Mouse (Mus musculus) intestine, embryonic 14.5 days (tissue): Measurements from ENCODE around the gene Lamb3. TPM values are rescaled to one million over a fixed set of nuclear protein-coding genes. Genes with fewer than 3 reads are reported as not detected.

ENCODE experiments used
- ATAC-seq: fragments of 200-750 bp; cut with Nextera tagmentation; replicated peaks from 2 replicates; pipeline ENCODE4 v1.8.0; 2017; ENCODE audit warnings: low read depth, moderate number of reproducible peaks, moderate TSS enrichment, moderate library complexity; ENCODE audit not compliant: low FRiP score, low TSS enrichment
- DNase-seq: peaks from one replicate; pipeline ENCODE4 v3.0.0-alpha.2; 2018; ENCODE audit warnings: low spot score
- H3K27ac ChIP-seq: fragments of 300-500 bp; sonication (generic); 2 replicates; pipeline ENCODE4 v1.5.1; 2014; ENCODE audit warnings: low read depth, mild to moderate bottlenecking, control low read depth
- H3K27me3 ChIP-seq: fragments of 300-500 bp; sonication (generic); replicated peaks from 2 replicates; pipeline ENCODE4 v1.6.1; 2014; ENCODE audit warnings: low read length, control low read depth; ENCODE audit not compliant: control insufficient read depth, insufficient read depth
- H3K36me3 ChIP-seq: fragments of 300-500 bp; sonication (generic); 2 replicates; pipeline ENCODE4 v1.6.1; 2014; ENCODE audit warnings: low read length, control low read depth; ENCODE audit not compliant: control insufficient read depth, insufficient read depth
- H3K4me1 ChIP-seq: fragments of 300-500 bp; sonication (generic); replicated peaks from 2 replicates; pipeline ENCODE4 v1.6.1; 2014; ENCODE audit warnings: low read length, control low read depth, mixed read lengths; ENCODE audit not compliant: control insufficient read depth, insufficient read depth
- H3K4me2 ChIP-seq: fragments of 300-500 bp; sonication (generic); 2 replicates; pipeline ENCODE4 v1.6.1; 2014; ENCODE audit warnings: low read length
- H3K4me3 ChIP-seq: fragments of 300-500 bp; sonication (generic); 2 replicates; pipeline ENCODE4 v1.5.1; 2014; ENCODE audit warnings: low read depth, low read length, control low read depth, mixed read lengths
- H3K9ac ChIP-seq: fragments of 300-500 bp; sonication (generic); 2 replicates; pipeline ENCODE4 v1.6.1; 2014; ENCODE audit warnings: mild to moderate bottlenecking, low read length
- H3K9me3 ChIP-seq: fragments of 300-500 bp; sonication (generic); 2 replicates; pipeline ENCODE4 v1.6.1; 2016; ENCODE audit warnings: low read length, control low read depth; ENCODE audit not compliant: control insufficient read depth
- WGBS: fragments of 180-500 bp; shearing (Covaris S2); extraction: QIAGEN DNeasy Blood & Tissue Kit; methylation state at CpG from one replicate; pipeline ENCODE4 v1.1.7; 2014; 5-methylcytosine and 5-hydroxymethylcytosine counted together
- polyA plus RNA-seq: library from polyadenylated mRNA; unstranded; fragments of >200 nt; fragmentation: Nextera tagmentation; extraction: Ambion mirVana; gene quantifications from 2 replicates; pipeline ENCODE4 v1.2.1, GENCODE M21; 2014

The Lamb3 gene
- polyA plus RNA-seq, 1 experiment from 2014 or later: 4.0 TPM

DNA sequence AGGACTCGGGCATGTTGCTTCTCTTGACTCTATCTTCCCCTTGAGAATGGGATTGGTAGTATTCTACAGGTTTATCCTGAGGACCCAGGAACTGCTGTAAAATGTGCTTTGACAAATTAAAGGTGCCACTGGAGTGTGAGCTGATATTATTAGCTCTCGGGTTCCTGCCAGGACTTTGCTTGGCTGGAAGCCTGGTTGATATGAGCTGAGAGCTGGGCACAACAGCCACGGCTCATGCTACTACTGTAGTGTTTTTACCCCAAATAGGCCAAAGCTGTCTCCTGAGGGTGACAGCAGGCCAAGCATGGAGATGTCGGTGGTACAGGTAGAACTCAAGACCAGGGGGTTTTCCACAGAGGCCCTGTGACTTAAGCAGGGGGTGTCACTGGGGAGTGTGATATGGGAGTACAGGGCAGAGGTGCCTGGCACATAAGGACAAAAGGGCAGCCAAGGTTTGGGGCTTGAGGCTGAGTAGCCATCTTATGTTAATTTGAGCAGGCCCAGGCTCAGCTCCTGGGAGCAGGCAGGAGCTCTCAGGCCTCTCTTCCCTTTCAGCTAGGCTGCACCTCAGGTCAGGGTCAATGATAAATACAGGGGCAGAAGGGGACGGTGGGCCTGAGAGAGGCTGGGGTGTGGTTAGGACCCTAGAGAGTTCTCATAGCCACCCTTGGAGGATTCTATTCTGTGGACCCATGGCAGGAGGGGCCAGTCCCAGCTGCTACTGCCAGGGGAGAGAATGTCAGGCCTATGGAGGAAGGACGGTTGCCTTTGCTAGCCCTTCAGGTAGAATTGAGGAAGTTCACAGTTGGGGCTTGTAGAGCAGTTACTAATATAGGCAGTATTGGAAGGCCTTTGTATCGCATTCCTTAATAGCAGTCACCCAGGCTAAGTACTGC, 128.9 kb downstream of the Lamb3 start:
- Histone ChIP-seq H3K4me1 (0 out of 2 replicates have a peak, but pooled peaks cover 5% of the 10 kb centered on the region), H3K27ac (no peak overlapping the region), H3K4me3 (no peak overlapping the region), H3K36me3 (no peaks in the 10 kb centered on the region), H3K27me3 (no peaks in the 10 kb centered on the region), H3K9ac (no peak overlapping the region), H3K4me2 (no peak overlapping the region), H3K9me3 (no peaks in the 10 kb centered on the region)
- ATAC-seq: no peak
- WGBS: 76% methylated on average over 7 of the region's 7 CpGs
- no peak for DNase-seq

DNA sequence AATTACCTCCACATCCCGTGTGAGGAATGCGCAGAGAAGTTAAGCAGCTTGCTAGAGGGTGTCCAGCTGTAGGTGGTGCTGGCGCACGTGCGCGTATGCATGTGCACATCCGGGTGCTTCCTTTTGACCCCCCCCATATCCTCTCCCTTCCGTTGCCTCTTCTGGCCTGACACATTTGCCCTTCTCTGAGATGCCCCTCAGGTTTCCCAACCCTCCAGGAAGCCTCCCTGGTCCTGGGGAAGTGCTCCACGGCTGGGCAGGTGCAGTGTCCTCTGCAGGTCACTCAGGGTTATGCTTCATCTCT, 129.5 kb downstream of the Lamb3 start:
- 82% methylated on average over 9 of the region's 9 CpGs for WGBS
- Histone ChIP-seq H3K4me3 (no peak overlapping the region), H3K27ac (no peak overlapping the region), H3K27me3 (no peaks in the 10 kb centered on the region), H3K36me3 (no peaks in the 10 kb centered on the region), H3K4me2 (no peak overlapping the region), H3K9ac (no peak overlapping the region), H3K9me3 (no peaks in the 10 kb centered on the region), H3K4me1 (0 out of 2 replicates have a peak, but pooled peaks cover 5% of the 10 kb centered on the region)
- ATAC-seq (no peak), DNase-seq (no peak)

DNA sequence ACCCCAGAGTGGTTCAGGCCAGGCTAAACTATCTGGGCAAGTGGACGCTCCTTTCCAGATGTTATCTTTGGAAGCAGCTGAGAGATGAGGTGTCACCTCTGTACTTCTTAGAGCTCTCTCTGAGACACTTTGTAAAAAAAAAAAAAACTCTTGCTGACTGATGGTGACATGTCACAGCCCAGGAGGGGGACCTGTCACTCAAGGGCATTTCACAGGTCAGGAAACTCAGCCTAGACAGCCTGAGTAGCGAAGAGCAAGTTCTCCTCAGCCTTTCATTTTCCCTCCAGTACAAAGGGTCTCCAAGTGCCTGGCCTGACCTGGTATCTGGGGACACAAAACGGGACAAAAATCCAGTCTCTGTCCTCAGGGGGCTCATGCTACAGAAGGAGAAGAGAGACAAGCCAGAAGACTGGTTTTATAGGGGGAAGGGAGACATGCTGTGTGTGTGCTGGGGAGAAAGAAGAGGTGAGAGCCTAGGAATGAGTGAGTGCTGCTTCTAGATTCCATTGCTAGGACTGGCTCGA, 130.3 kb downstream of the Lamb3 start:
- 65% methylated on average over 4 of the region's 4 CpGs for WGBS
- Histone ChIP-seq H3K27me3 (no peaks in the 10 kb centered on the region), H3K4me3 (no peak overlapping the region), H3K4me1 (0 out of 2 replicates have a peak, but pooled peaks cover 5% of the 10 kb centered on the region), H3K9ac (no peak overlapping the region), H3K4me2 (no peak overlapping the region), H3K36me3 (no peaks in the 10 kb centered on the region), H3K27ac (no peak overlapping the region), H3K9me3 (no peaks in the 10 kb centered on the region)
- ATAC-seq: no peak
- no peak for DNase-seq

DNA sequence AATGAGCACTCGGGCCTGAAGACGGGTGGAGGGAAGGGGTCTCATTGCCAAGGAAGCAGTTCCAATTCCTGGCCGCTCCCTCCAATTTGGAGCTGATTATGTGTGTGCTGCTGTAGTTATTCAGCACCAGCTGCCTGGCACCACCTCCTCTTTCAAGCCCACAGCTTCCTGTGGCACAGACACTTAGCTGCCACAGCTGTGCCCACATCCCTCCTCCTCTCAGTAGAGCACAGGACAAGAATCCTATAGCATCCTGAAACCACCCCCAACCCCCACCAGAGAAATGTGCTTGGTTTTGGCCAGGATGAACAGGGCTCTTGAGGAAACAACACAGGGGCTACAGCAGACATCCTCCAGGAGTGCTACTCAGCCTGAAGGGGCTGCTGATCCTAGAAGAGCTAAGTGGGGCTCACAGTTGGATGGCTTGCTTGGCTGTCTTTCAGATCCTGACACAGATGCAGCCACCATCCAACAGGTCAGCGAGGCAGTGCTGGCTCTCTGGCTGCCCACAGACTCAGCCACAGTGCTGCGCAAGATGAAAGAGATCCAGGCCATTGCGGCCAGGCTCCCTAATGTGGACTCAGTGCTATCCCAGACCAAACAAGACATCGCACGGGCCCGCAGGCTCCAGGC, 131.0 kb downstream of the Lamb3 start:
- Histone ChIP-seq H3K9ac (no peak overlapping the region), H3K36me3 (no peaks in the 10 kb centered on the region), H3K4me3 (no peak overlapping the region), H3K4me1 (0 out of 2 replicates have a peak, but pooled peaks cover 5% of the 10 kb centered on the region), H3K27ac (no peak overlapping the region), H3K9me3 (no peaks in the 10 kb centered on the region), H3K27me3 (no peaks in the 10 kb centered on the region), H3K4me2 (no peak overlapping the region)
- no peak for DNase-seq
- ATAC-seq: no peak
- WGBS: 79% methylated on average over 9 of the region's 9 CpGs

DNA sequence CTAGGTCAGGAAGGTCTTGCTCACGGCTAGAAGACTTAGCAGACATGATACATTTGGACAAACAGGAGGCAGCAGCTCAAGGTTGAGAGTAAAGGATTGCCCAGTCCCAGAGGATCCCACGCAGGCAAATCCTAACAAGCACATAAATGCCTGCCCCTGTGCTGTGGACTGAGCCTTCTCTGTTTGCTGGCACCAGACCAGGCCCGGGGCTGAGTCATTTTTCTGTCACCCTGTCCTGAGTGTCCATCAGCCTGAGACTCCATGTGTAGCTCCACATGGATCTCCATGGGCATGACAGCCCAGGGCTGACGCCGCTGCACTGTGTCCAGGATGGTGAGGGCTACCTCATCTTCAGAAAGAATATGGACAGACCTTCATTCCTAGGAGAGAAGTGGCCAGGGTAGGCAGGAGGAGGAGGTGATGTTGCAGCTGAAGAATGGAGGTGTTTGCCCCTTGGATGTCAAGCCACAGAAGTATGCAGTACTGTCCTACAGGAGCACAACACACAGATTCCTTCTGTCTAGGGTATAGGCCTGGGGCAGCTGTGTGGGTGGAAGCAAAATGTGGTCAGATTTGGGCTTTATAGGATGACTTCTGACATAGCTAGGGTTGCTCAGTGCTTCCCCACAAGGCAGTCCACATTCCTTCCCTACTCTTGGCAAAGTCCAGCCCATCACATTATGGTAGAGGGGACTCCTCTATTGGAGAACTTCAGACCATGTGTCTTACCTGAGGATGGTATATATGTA, 134.9 kb downstream of the Lamb3 start:
- H3K27ac ChIP-seq: no peak overlapping the region
- no peaks in the 10 kb centered on the region for H3K36me3 ChIP-seq
- no peaks in the 10 kb centered on the region for H3K9me3 ChIP-seq
- 84% methylated on average over 5 of the region's 5 CpGs for WGBS
- H3K27me3 ChIP-seq: no peaks in the 10 kb centered on the region
- H3K4me1 ChIP-seq: no peaks in the 10 kb centered on the region
- no peak overlapping the region for H3K9ac ChIP-seq
- H3K4me2 ChIP-seq: no peak overlapping the region
- DNase-seq (no peak), ATAC-seq (no peak)
- no peak overlapping the region for H3K4me3 ChIP-seq

DNA sequence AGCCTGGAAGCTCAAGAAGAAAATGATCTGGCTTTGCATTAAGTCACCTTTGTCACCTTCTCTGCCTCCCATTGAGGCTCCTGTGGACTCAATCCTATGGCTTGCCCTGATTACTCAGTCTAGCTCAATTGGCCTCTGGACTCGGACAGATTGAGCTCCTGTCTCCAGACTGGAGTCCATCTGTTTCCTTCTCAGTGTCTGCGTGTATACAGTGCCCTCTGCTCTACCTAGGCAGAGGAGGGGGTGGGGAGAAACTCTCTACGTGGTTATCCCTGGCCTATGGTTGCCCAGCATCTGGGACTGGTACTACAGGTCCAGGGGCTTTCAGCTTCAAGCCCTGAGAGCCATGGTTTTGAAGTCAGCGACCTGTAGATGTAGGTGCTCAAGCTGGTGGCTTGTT, 136.4 kb downstream of the Lamb3 start:
- ATAC-seq (no peak), DNase-seq (no peak)
- Histone ChIP-seq H3K27me3 (no peaks in the 10 kb centered on the region), H3K36me3 (0 out of 2 replicates have a peak, but pooled peaks cover under 1% of the 10 kb centered on the region), H3K9ac (no peak overlapping the region), H3K4me2 (no peak overlapping the region), H3K27ac (no peak overlapping the region), H3K4me1 (no peaks in the 10 kb centered on the region), H3K4me3 (no peak overlapping the region), H3K9me3 (no peaks in the 10 kb centered on the region)
- 67% methylated on average over 4 of the region's 4 CpGs for WGBS

DNA sequence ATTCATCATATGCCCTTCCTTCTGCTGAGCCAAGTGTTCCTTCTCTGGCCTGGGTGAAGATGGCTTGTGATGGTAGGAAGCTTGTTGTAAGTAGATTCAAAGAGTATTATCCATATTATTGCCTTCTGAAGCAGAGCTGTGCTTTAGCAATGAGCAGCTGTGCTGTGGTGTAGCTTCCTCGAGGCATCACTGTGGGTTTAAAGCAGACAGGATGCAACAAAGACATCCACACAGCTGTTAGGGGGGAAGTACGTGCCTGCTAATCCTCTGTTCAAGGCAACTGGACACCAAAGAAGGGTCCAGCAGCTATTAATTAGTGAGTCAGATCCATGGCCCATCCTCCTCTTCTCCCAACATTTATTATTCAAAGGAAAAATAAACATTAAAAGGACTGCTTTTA, 137.5 kb downstream of the Lamb3 start:
- 23% methylated on average over 2 of the region's 2 CpGs for WGBS

DNA sequence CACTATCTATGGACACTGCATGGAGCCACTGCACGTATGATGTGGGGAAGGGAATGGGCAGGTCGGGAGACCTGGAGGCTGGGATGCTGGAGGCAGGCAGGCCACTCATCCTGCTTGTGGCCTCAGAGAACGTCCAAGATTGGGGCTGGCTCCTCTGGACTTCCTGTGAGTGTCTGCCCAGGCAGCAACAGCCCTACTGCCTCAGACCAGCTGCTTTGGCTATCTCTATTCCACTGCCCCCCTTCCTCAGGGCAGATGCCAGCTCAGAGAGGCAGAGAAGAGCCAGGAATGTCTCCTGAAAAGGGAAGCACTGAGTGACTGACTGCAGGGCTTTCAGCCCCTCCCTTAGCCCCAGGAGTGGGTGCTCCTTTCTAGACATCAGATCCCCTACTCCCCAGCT, 139.4 kb downstream of the Lamb3 start:
- DNase-seq: no peak
- H3K4me1 ChIP-seq: no peaks in the 10 kb centered on the region
- ATAC-seq: no peak
- WGBS: 69% methylated on average over 3 of the region's 3 CpGs
- no peak overlapping the region for H3K27ac ChIP-seq
- no peak overlapping the region for H3K4me2 ChIP-seq
- H3K36me3 ChIP-seq: 0 out of 2 replicates have a peak, but pooled peaks cover 9% of the 10 kb centered on the region
- H3K4me3 ChIP-seq: no peak overlapping the region
- no peak overlapping the region for H3K9ac ChIP-seq
- no peaks in the 10 kb centered on the region for H3K27me3 ChIP-seq
- no peaks in the 10 kb centered on the region for H3K9me3 ChIP-seq

More for the DNA sequence above, 137.5 kb downstream of the Lamb3 start:
- Histone ChIP-seq H3K4me3 (no peak overlapping the region), H3K27ac (peak overlapping the region; percentile 14; the same call in 1 of the 2 replicates), H3K36me3 (0 out of 2 replicates have a peak, but pooled peaks cover 9% of the 10 kb centered on the region), H3K4me1 (no peaks in the 10 kb centered on the region), H3K4me2 (no peak overlapping the region), H3K27me3 (no peaks in the 10 kb centered on the region), H3K9ac (no peak overlapping the region), H3K9me3 (no peaks in the 10 kb centered on the region)
- no peak for DNase-seq
- ATAC-seq: no peak
